Mouse (Mus musculus): ENCODE results near the gene Plk1.

Gene Plk1

DNA sequence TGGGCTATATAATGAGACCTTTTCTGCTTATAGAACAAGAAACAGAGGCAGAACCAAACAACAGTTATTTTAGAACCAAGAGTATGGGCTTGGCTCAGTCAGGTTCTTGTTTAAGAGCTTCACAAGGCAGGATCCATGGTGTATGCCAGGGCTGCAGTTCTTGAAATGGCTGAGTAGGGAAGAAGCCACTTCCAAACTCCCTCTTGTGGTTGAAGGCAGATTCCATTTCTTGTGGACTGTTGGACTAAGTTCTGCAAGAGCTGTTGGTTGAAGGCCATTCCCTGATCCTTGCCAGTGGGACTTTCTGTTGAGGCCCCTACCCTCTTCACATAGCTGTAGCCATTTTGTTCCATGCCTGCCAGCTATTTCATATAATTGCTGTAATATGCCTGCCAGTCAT, 34.7 kb downstream of the Plk1 start:
- DNase-seq, result no peak

DNA sequence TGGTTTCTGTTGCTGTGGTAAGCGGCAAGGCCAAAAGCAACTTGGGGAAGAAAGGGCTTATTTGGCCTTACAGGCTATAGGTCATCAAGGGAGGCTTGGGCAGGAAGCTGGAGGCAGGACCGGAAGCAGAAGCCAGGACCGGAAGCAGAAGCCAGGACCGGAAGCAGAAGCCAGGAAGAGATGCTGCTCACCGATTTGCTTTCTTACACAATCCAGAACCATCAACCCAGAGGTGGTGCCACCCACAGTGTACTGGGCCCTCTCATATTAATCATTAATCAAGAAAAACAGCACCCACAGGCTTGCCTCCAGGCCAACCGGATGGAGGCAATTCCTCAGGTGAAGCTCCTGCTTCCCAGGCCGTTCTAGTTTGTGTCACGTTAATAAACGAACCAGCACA, 37.5 kb downstream of the Plk1 start:
- no peak for DNase-seq

DNA sequence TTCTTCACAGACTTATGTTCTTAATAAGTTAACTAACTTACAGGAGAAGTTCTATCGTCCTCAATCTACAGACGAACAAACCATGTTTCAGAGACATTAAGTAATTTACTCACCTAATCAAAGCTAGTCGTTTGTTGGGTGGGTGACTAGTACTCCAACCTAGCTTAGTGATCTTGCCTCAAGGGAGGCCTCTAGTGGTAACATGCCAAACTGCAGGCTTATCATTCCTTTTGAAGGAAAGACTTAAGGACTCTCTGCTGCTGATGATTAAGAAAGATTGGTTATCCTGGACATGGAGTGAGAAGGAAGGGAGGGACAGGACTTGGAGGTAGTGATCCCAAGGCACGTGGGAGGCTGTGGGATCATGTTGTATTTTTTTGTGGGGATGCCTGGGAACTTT, 38.1 kb downstream of the Plk1 start:
- peak; percentile 59 for DNase-seq

DNA sequence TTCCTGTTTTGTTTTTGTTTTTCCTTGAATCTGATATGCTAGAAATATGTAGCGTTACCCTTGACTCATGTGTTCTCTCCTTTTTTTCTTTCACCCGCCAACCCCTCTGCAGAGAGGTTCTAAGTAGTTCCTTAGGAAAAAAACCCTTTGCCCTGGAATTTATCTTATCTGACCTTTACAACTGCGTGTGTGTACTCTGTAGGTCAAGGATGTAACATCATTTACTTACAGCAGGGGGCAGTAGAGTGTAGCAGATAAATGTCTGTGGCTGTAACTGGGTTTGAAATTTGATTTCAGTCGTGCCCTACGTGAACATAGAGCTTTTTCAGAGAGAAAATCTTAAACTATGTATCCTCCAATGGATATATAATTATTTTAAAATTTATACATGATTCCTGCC, 40.1 kb downstream of the Plk1 start:
- no peak for DNase-seq

DNA sequence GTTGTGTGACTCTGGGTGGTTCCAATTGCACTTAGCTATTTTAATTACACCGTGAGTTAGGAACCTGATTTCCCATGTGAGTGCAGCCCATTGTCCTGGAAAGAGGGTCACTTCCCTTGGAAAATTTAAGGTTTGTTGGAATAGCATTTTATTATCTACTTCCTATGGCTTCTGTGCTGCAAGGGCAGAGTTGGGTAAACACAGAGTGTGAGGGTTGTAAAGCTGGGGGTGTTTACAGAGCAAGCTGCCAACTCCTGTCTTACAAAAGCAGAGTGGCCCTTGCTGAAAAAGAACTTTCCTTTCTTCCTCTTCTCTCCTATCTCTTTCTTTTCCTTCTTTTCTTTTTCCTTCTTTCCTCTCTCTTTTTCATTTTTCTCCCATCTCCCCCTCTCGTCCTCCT, 44.7 kb downstream of the Plk1 start:
- DNase-seq, result no peak

DNA sequence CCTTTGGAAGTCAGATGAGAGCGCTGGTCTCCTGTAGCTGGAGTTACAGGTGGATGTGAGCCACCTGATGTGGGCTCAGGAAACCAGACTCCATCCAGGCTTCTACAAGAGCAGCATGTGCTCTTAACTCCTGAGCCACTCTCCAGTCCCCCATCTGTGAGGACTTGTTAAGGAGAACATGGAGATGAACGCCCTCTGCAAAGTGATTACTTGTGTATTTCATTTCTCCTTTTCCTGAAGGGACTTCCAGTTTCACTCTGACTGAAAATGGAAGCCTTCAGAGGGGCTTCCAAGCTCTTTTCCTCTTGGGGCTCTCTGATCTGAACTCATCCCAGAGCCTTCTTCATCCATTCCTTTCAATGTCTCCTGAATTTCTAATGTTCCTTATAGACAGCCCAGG, 46.9 kb downstream of the Plk1 start:
- DNase-seq, result no peak

DNA sequence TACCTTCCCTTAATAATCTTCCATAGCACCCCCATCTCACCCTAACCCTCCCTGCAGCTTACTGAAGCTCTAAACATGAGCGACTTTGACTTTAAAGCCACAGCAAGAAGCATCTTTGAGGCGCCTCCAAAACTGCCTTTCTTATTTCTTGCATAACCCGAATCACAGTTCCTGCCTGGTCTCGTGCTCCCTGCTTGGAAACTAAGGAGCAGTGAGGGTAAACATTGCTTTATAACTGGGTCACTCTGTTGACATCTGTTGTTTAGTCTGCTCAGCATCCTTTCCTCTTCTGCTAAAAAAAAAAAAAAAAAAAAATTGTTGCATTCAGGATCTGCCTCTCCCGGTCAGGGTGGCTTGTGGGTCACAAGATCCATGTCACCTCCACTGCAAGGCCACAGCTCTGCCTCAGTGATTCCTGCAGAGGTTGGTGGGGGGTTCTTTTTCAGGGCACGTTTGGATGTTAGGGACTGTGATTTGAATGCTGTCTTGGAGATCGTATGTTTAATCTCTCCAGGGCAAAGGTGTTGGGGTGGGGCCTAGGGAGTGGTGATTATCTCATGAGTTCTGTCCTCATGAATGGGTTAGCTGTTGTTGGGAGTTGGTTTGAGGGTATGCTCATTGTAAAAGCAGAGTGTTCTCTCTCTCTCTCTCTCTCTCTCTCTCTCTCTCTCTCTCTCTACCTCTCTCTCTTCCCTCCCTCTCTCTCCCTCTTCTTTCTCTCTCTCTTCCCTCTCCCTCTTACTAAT, 49.2 kb downstream of the Plk1 start:
- DNase-seq, result no peak

DNA sequence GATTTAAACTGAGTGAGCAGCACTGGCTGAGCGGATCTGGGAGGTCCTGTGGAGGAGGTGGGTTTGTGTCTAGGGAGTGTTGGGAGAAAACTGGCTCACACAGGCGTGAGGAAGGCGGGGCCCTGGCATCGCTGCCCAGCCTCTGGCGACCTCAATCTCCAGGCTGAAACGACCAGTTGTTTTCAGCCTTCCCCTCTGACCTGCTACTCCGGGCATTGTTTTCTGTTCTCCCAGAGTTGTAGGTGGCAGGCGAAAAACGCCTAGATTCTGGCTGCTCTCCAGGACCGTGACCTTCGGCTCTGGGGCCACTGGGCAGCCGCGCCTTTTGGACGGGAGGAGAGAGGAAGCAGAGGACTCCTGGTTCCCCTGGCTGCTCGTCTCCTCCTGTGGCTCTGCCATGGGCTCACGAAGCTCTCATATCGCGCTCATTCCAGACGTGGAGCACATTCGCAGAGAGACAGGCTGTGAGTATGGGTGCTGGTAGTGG, 60.1 kb downstream of the Plk1 start, which contains the start of gene Chp2:
Gene Chp2, plus strand, starts transcription at position 182 of the 487 bp plus-strand sequence.
- peak; percentile 25 for DNase-seq

Measured in liver (tissue).